Mouse (Mus musculus) ES-E14 (cell line): ENCODE measurements at regions not wholly inside any gene's neighbourhood (a gene's known extent, or its start where the extent isn't known, plus 50 kb on each side); places are given as distances from the start of the nearest gene placed in this dataset.

Experiments
- DNase-seq: peaks from one replicate; pipeline ENCODE4 v3.0.0-alpha.2; 2013; ENCODE audit warnings: low read depth, low spot score
- H3K27ac ChIP-seq: 2 replicates; pipeline ENCODE4 v1.5.1; 2012; ENCODE audit warnings: low read depth, mild to moderate bottlenecking, low read length, moderate library complexity, mixed read lengths; ENCODE audit not compliant: poor library complexity, insufficient read depth, severe bottlenecking
- H3K36me3 ChIP-seq: 2 replicates; pipeline ENCODE4 v1.6.1; 2012; ENCODE audit warnings: mild to moderate bottlenecking, low read length, moderate library complexity, mixed read lengths; ENCODE audit not compliant: control insufficient read depth, poor library complexity, insufficient read depth, severe bottlenecking
- H3K4me1 ChIP-seq, 2 experiments: fragments of 150-350 bp in 1 of 2; sonication (generic) in 1 of 2; 2 replicates each; pipeline ENCODE4 v1.6.1; 2012; ENCODE audit warnings: low read length in 2 of 2, mild to moderate bottlenecking in 1 of 2, mixed read lengths in 1 of 2; ENCODE audit not compliant: control insufficient read depth in 2 of 2, insufficient read depth in 2 of 2, poor library complexity in 1 of 2
- H3K4me3 ChIP-seq, 2 experiments: fragments of 150-350 bp in 1 of 2; sonication (generic) in 1 of 2; 2 replicates each; pipeline ENCODE4 v1.5.1; 2012; ENCODE audit warnings: low read length in 2 of 2, low read depth in 1 of 2, mild to moderate bottlenecking in 1 of 2, mixed read lengths in 1 of 2; ENCODE audit not compliant: insufficient read depth in 1 of 2, poor library complexity in 1 of 2, severe bottlenecking in 1 of 2
- H3K9ac ChIP-seq: 2 replicates; pipeline ENCODE4 v1.6.1; 2012; ENCODE audit warnings: low read depth, mild to moderate bottlenecking, low read length, mixed read lengths; ENCODE audit not compliant: poor library complexity, insufficient read depth, severe bottlenecking
- H3K9me3 ChIP-seq: fragments of 150-350 bp; sonication (generic); 2 replicates; pipeline ENCODE4 v1.6.1; 2012; ENCODE audit warnings: low read depth, mild to moderate bottlenecking, low read length; ENCODE audit not compliant: control insufficient read depth, insufficient read depth
- CHD2 ChIP-seq: IDR thresholded peaks from 2 replicates; pipeline ENCODE4 v1.6.1; 2014; ENCODE audit warnings: mild to moderate bottlenecking, low read depth, low read length, inconsistent platforms
- HCFC1 ChIP-seq: IDR thresholded peaks from 2 replicates; pipeline ENCODE4 v1.6.1; 2012; ENCODE audit warnings: low read length, inconsistent platforms, borderline replicate concordance; ENCODE audit not compliant: insufficient read depth
- MAFK ChIP-seq: IDR thresholded peaks from 2 replicates; pipeline ENCODE4 v1.6.1; 2014; ENCODE audit warnings: mild to moderate bottlenecking, low read depth, low read length, inconsistent platforms; ENCODE audit not compliant: insufficient read depth
- ZC3H11A ChIP-seq: IDR thresholded peaks from 2 replicates; pipeline ENCODE4 v1.6.1; 2012; ENCODE audit warnings: low read depth, mild to moderate bottlenecking, inconsistent platforms, low read length, borderline replicate concordance
- ZNF384 ChIP-seq: IDR thresholded peaks from 2 replicates; pipeline ENCODE4 v1.6.1; 2012; ENCODE audit warnings: low read depth, low read length, inconsistent platforms
- in situ Hi-C, 2 experiments: fragments of 600-800 bp; cut with MboI; formaldehyde crosslinking; loops; one replicate each; pipeline ENCODE4 v1.15.1; 2025; ENCODE audit warnings: low sequenced_read_pairs in 2 of 2, inconsistent platforms in 1 of 2; ENCODE audit not compliant: unreplicated experiment in 2 of 2

GRCm38 (mm10) chr10:91443321-91443720 is 262.2 kb upstream of the Tmpo start:
- TF ChIP-seq HCFC1 = no peak
- no peak for TF ChIP-seq CHD2
- TF ChIP-seq ZC3H11A = no peak
- no peak for TF ChIP-seq ZNF384
- TF ChIP-seq MAFK = no peak
- DNase-seq = no peak
- no peak overlapping the region for H3K27ac ChIP-seq

GRCm38 (mm10) chr10:91440051-91440450 is 258.9 kb upstream of the Tmpo start:
- Histone ChIP-seq H3K4me3 (no peak overlapping the region), H3K4me1 (no peaks in the 10 kb centered on the region), H3K27ac (no peak overlapping the region), H3K36me3 (no peaks in the 10 kb centered on the region), H3K9me3 (no peaks in the 10 kb centered on the region), H3K9ac (no peak overlapping the region)
- in situ Hi-C loops = no loop called here
- no peak for DNase-seq
- TF ChIP-seq ZC3H11A (no peak), CHD2 (no peak), MAFK (no peak), ZNF384 (no peak)

More at GRCm38 (mm10) chr10:91443321-91443720, 262.2 kb upstream of the Tmpo start:
- no peaks in the 10 kb centered on the region for H3K36me3 ChIP-seq
- H3K4me3 ChIP-seq = no peak overlapping the region
- no peaks in the 10 kb centered on the region for H3K4me1 ChIP-seq
- no peak overlapping the region for H3K9ac ChIP-seq
- in situ Hi-C loops = no loop called here
- H3K9me3 ChIP-seq = no peaks in the 10 kb centered on the region

DNA sequence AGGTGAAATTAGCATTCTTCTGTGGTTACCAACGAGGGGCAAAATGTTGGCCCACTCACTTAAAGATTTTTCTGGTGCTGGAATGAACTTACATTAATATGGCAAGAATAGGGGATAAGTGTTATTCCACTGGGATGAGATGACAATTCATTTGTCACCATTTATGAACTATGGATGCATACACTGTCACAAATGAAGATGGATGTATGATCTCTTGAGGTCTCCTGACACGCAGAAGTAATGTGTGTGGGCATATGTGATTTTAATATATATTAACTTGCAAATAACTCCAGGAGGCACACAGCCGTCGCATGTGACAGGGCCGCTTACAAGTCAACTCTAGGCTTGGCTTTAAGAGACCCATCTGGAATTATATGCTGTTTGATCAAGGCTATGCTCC is 256.8 kb upstream of the Tmpo start:
- in situ Hi-C loops = no loop called here
- TF ChIP-seq ZNF384 (no peak), MAFK (no peak), ZC3H11A (no peak), CHD2 (no peak), HCFC1 (no peak)

DNA sequence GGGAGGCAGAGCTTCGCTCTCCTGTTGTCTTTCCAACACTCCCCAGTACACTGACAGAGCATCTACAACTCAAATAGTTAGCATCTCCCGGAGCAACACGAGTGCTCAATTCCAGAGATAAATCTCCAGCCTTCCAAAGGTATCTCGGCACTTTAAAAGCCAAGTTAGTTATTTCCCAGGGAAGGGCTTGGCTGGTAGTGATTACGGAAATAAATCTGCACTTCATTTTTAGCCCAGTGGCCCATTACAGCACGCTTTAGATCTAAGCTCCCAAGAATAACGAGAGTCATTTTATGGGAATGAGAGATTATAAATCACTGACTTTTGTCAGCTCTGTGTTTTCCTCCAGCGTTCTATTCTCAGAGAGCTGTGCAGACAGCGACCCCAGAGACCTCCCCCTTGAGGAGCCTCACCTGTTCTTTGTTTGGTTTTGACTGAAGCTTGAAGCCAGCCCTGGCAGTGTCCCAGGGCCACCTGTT is 255.0 kb upstream of the Tmpo start:
- in situ Hi-C loops = no loop called here

More for the DNA sequence above, 256.8 kb upstream of the Tmpo start:
- DNase-seq = no peak
- Histone ChIP-seq H3K4me1 (no peaks in the 10 kb centered on the region), H3K36me3 (no peaks in the 10 kb centered on the region), H3K9me3 (no peaks in the 10 kb centered on the region), H3K4me3 (no peak overlapping the region), H3K9ac (no peak overlapping the region), H3K27ac (no peak overlapping the region)

DNA sequence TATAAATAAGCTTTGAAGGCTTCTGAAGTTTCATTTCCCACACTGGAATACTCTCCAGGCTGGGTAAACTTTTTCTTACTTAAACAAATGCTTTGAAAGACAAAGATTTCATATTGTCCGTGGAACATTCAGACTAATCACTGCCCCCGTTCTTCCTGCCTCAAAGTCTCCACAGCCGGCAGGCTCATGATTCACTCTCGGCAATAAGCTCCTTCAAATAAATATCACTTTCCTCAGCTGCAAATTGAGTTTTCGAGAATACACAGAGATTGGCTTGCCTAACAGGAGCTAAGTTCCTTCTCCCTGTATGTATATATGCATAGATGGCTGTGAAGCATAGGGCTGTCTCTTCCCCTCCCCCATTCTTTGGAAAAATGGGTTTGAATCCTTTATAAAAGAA is 249.2 kb upstream of the Tmpo start:
- in situ Hi-C loops = no loop called here
- Histone ChIP-seq H3K9me3 (no peaks in the 10 kb centered on the region), H3K4me1 (peaks cover 4 to 12% of the 10 kb centered on the region in 2 experiments; a peak in 3 of 4 replicates), H3K27ac (no peak overlapping the region), H3K9ac (no peak overlapping the region), H3K36me3 (no peaks in the 10 kb centered on the region), H3K4me3 (no peak overlapping the region)
- DNase-seq = no peak
- TF ChIP-seq MAFK = no peak
- TF ChIP-seq ZNF384 = no peak
- no peak for TF ChIP-seq CHD2
- TF ChIP-seq HCFC1 = no peak
- TF ChIP-seq ZC3H11A = no peak

More for the DNA sequence above, 255.0 kb upstream of the Tmpo start:
- Histone ChIP-seq H3K4me1 (no peaks in the 10 kb centered on the region), H3K9me3 (no peaks in the 10 kb centered on the region), H3K36me3 (no peaks in the 10 kb centered on the region), H3K4me3 (no peak overlapping the region), H3K27ac (no peak overlapping the region), H3K9ac (no peak overlapping the region)
- TF ChIP-seq HCFC1 (no peak), MAFK (no peak), ZNF384 (no peak), CHD2 (no peak), ZC3H11A (no peak)
- no peak for DNase-seq
